Mouse (Mus musculus) layer of hippocampus, adult 9-11 months (tissue): ENCODE data around the gene Npnt.

ENCODE experiments used
- DNase-seq: peaks from one replicate; pipeline ENCODE4 v3.0.0; 2022

Npnt gene

GRCm38 (mm10) chr3:132934649-132935048 is 15.4 kb downstream of the Npnt start:
- DNase-seq, result no peak

GRCm38 (mm10) chr3:132931526-132931925 is 18.6 kb downstream of the Npnt start:
- DNase-seq, result no peak

DNA sequence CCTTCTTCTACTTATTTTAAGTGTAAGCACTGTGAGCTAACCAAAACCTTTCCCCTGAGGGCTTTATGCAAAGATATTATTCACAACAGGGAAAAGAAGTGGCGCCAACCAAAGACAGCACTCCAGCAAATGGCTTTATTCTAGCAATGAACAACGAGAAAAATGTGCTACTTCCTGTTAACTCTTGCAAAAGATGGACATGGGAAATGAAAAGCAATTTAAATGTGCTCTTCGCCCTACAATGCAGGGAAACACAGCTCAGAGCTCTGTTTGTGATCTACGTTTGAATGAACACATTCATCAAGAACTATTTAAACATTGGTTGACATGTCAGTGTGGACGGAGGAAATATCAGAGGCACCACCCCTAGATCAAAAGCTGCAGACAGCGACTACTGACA is 20.2 kb downstream of the Npnt start:
- DNase-seq, result no peak

- no peak for DNase-seq
Measured at GRCm38 (mm10) chr3:132928186-132928585, 21.9 kb downstream of the Npnt start.

- DNase-seq, result no peak
Measured at GRCm38 (mm10) chr3:132919798-132920197, 30.3 kb downstream of the Npnt start.

GRCm38 (mm10) chr3:132919240-132919639 is 30.9 kb downstream of the Npnt start:
- DNase-seq, result no peak

DNA sequence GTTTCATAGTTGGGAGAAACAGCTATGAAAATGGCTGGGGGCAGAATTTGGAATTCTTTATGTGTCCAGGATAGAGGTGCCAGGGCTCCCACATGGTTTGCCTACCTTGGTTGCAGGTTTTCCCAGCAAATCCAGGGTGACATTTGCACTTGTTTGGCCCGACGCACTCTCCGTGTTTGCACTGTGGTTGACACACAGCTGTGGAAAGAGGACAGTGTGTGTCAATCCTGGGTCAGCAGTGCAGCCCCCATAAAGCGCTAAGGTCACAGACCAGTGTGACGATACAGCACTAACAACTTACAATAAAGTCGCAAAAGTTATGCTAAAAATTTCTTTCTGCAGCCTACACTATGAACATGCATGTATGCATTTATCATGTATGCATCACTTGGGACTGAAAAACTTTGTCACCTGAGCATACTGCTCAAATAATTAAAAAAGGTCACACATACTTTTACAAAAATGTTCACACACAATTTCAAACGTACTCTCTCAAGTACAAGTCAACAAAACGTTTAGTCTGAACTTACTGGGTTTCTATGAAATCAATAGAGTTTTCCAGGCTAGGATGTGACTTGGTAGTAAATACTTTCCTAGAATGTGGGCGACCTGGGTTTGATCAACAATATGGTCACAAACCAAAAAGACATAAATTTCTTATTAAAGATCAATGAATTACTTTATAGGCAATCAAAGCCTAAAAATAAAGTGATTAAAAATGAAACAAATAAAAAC is 32.6 kb downstream of the Npnt start:
- DNase-seq, result no peak

GRCm38 (mm10) chr3:132915661-132916060 is 34.4 kb downstream of the Npnt start:
- DNase-seq, result no peak

GRCm38 (mm10) chr3:132912420-132912819 is 37.7 kb downstream of the Npnt start:
- DNase-seq, result no peak

DNA sequence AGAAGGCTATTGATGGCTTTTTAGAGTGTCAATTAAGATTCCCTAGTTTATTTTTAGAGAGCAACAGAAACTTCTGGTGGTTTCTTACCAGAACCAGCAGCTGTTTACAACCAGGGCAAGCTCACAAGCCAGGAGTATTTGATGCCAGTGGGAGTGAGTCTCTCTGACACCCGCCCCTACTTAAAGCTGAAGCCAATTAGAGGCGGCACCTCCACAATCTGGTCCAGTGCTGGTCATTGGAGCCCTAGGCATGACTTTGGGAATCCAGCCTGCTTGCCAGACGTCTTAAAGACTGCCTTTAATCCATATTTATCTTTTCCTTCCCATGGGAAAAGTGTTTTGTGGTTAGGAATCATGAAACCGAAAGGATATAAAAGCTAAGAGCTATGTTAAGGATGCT is 38.4 kb downstream of the Npnt start:
- no peak for DNase-seq

- no peak for DNase-seq
Measured at GRCm38 (mm10) chr3:132910727-132911126, 39.4 kb downstream of the Npnt start.

- DNase-seq, result no peak
Measured at GRCm38 (mm10) chr3:132909736-132910135, 40.4 kb downstream of the Npnt start.

DNA sequence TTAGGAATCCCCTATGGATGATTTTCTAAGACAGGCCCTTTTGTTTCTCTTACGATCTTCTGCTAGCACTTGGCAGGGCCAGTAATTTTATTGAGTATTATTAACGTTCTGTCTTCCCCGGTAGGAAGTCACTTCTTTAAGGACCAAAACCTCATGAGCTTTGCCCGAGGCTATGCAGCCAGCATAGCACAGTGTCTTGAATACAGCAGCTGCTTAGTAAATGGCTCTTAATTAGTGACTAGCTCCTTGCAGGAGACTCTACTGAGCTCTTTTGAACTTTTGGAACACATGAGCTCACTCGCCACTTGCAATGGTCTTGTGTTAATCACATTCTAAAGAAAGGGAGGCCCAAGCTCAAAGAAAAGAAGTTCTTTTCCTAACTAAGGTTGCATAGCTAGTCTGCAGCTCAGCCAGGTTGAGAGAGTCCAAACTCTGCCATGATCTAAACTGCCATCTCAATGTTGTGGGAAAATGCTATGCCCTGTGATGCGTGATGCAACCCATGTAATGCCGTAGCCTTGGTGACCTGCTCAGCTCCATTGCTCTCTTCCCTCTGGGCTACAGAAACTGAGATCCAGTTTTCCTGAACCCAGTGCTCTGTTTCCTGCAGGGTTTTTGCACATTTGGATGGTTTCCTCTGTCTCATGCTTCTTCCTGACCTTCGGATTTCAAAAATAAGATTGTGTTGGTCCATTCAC is 42.4 kb downstream of the Npnt start:
- DNase-seq, result no peak

GRCm38 (mm10) chr3:132905224-132905930 is 44.7 kb downstream of the Npnt start:
- no peak for DNase-seq

- DNase-seq, result no peak
Measured at GRCm38 (mm10) chr3:132903386-132903785, 46.7 kb downstream of the Npnt start.

DNA sequence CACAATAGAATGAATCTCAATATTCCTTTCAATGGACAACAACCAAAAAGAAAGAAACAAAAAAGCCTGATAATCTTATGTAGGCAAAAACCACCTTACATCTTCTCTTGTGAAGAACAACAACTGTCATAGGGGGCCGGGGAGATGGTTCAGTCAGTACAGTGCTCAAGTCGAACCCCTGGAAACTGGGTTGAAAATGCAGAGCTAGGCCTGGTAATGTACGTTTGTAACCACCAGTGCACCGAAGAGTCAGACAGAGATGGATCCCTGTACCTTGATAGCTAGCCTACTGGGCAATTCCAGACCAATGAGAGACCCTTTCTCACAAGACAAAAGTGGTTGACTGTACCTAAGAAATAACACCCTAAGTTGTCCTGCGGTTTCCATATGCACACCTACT is 47.2 kb downstream of the Npnt start:
- no peak for DNase-seq

GRCm38 (mm10) chr3:132902206-132902605 is 47.9 kb downstream of the Npnt start:
- DNase-seq, result no peak

DNA sequence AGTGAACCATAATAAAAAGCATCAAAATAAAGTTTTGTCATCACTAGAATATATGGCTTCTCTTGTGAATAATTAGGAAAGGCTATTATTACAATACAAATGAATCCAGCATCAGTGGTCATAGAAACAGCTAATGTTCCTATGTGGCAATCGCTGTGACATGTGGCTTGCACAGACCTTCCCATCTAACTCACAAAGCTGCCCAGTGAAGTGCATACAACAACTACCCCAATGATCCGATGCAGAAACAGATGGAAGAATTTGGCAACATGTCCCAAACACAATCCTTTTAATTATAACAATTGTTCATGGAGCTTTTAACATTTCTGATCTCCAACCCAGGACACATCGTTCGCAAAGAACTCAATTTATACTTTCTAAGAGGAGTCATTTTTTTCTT is 52.2 kb downstream of the Npnt start:
- peak; percentile 34 for DNase-seq

- DNase-seq, result no peak
Measured at GRCm38 (mm10) chr3:132897390-132897789, 52.7 kb downstream of the Npnt start.

DNA sequence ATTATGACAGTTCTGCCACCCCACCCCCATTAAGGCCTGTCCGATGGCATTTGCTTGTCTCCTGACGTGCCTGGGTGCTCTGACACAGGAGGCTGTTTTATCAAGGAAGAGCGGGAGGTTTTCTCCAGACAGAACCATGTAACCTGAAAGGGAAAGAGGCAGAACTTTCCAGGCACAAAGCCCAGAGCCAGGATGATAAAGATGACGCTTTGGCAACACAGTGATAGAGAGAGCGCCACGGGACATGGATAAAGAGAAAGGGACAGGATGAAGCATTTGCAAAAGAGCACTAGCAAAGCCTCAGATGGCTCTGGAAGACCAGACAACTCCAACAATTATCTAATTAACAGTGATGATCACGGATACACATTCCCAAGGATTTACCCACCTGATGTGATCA is 56.0 kb downstream of the Npnt start:
- DNase-seq, result no peak

- DNase-seq, result no peak
Measured at GRCm38 (mm10) chr3:132893676-132894075, 56.4 kb downstream of the Npnt start.

DNA sequence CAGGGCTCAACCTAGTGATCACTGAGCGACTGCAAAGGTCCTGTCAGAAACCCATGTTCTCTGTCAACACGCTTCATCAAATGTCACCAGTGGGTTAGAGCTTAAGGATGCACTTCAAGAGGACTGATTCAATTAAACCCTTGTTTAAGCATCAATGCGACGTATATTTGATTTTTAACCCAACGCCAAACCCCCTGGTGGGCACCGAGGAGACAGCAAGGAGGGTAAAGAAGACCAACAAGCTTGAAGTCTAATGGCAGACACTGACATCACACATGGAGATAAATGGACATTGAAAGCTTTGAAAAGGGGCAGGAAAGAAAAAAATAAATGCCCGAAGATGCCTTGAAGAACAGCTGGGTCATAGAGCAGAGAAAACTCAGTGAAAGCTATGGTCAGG is 57.0 kb downstream of the Npnt start:
- no peak for DNase-seq

GRCm38 (mm10) chr3:132892481-132892880 is 57.6 kb downstream of the Npnt start:
- no peak for DNase-seq
